Mouse (Mus musculus): ENCODE results near the gene Tubb3. TPM values are rescaled to one million over a fixed set of nuclear protein-coding genes. Genes with fewer than 3 reads are reported as not detected.
A peak's percentile ranks its signal among the peaks of the same experiment; 100 is the strongest.
"Not testable (repeated sequence)": the region's sequence is repeated elsewhere in the genome, so short reads cannot be mapped to it uniquely, and the experiment has no call there.

The Tubb3 gene
- total RNA-seq, 1 experiment from 2014 or later, result 0.89 TPM

GRCm38 (mm10) chr8:123426511-123427509, 15.6 kb downstream of the Tubb3 start:
- no peak for ATAC-seq (replicated peaks in 1 of 2; ENCODE audit: insufficient read depth in 1 of 2, low FRiP score in 2 of 2, low TSS enrichment in 1 of 2, low read depth in 1 of 2, poor library complexity in 2 of 2, severe bottlenecking in 2 of 2)

DNA sequence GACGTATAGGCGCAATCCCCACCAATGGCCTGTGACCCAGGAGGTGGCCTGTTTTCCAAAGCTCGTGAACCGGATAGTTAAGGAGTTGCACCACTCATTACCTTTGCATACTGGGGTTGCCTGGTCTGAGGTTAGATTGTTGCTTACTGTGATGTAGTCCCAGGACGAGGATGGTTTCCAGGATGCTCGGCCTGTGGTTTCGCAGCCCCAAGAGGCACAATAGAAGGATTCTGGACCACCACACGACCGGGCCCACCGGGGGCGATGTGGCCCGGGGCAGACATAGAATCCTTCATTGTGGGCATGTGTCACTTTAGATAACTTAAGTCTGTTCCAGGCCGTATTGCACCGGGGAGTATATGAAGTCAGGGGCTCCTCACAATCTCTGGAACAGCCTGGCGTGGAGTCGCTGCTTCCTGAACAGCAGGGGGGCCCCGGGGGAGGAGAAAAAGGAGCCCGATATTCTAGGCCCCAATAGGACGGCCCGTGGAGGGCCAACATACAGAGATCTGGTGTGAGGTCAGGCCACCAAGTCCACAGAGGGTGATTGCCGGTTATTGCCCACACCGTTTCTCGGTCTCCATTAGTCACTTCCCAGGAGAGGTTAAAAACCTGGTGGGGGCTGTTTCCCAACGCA, 16.5 kb downstream of the Tubb3 start:
- no peak for ATAC-seq (replicated peaks in 1 of 2; ENCODE audit: insufficient read depth in 1 of 2, low FRiP score in 2 of 2, low TSS enrichment in 1 of 2, low read depth in 1 of 2, poor library complexity in 2 of 2, severe bottlenecking in 2 of 2)

DNA sequence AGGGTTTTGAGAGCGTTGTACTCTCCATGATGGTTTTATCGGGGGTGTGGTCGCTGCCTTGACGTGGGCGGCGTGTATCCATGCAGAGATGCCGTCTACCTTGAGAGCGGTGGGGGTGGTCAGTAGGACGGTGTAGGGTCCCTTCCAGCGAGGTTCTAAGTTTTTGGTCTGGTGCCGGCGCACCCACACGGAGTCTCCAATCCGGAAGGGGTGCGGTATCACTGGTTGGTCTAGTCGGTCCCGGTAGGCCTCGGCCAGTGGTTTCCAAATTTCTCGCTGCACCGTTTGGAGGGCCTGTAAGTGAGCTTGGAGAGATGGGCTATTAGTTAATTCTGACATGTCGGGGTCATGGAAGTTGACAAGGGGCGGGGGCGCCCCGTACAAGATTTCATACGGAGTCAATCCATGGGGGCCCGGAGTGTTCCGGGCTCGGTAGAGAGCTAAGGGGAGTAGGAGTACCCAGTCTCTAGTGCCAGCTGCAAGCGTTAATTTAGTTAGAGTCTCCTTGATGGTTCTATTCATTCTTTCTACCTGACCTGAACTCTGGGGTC, 17.2 kb downstream of the Tubb3 start:
- ATAC-seq (replicated peaks in 1 of 2; ENCODE audit: insufficient read depth in 1 of 2, low FRiP score in 2 of 2, low TSS enrichment in 1 of 2, low read depth in 1 of 2, poor library complexity in 2 of 2, severe bottlenecking in 2 of 2), result no peak

DNA sequence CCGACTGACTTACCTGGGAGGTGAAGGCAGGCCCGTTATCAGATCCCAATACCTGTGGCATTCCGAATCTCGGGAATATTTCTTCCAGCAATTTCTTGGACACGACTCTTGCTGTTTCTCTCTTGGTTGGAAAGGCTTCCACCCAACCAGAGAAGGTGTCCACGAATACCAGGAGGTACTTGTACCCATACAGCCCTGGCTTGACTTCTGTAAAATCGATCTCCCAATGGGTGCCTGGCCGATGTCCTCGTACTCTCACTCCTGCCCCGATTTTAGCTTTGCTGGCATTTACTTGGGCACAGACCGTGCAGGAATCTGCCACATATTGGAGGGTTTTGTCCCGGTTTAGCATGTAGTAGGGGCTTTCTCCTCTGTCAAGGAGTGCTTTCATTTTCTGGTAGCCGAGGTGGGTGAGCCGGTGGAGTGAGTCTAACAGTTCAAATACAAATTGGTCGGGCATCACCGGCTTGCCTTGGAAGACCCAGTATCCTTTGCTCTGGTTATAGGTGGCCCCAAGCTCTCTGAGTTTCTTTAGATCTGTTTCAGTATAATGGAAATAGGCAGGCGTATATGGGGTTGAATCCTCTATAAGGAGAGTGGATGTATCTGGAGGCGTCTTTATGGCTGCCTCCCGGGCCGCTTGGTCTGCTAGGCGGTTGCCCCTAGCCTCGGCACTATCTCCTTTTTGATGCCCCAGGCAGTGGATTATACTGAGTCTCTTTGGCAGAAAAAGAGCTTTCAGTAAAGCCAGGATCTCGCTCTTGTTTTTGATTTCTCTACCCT, 17.9 kb downstream of the Tubb3 start:
- ATAC-seq (replicated peaks in 1 of 2; ENCODE audit: insufficient read depth in 1 of 2, low FRiP score in 2 of 2, low TSS enrichment in 1 of 2, low read depth in 1 of 2, poor library complexity in 2 of 2, severe bottlenecking in 2 of 2), result no peak

DNA sequence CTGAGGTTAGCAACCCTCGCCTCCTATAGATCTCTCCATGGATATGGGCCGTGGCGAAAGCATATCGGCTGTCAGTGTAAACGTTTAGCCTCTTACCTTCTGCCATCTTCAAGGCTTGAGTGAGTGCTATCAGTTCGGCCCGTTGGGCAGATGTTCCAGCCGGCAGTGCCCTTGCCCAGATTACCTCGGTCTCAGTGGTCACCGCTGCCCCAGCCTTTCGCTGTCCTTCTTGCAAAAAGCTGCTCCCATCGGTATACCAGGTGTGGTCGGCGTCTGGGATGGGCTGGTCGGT, 18.4 kb downstream of the Tubb3 start:
- ATAC-seq (replicated peaks in 1 of 2; ENCODE audit: insufficient read depth in 1 of 2, low FRiP score in 2 of 2, low TSS enrichment in 1 of 2, low read depth in 1 of 2, poor library complexity in 2 of 2, severe bottlenecking in 2 of 2), result not testable (repeated sequence)

DNA sequence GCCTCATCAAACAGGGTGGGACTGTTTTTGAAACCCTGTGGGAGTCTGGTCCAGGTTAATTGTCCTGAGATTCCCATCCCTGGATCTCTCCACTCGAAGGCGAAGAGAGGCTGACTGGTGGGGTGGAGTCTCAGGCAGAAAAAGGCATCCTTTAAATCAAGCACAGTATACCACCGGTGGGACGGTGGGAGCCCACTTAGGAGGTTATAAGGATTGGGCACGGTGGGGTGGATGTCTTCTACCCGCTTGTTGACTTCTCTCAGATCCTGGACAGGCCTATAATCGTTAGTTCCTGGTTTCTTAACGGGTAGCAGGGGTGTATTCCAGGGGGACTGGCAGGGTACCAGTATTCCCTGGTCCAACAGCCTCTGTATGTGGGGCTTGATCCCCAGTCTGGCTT, 19.7 kb downstream of the Tubb3 start:
- ATAC-seq (replicated peaks in 1 of 2; ENCODE audit: insufficient read depth in 1 of 2, low FRiP score in 2 of 2, low TSS enrichment in 1 of 2, low read depth in 1 of 2, poor library complexity in 2 of 2, severe bottlenecking in 2 of 2), result not testable (repeated sequence)

DNA sequence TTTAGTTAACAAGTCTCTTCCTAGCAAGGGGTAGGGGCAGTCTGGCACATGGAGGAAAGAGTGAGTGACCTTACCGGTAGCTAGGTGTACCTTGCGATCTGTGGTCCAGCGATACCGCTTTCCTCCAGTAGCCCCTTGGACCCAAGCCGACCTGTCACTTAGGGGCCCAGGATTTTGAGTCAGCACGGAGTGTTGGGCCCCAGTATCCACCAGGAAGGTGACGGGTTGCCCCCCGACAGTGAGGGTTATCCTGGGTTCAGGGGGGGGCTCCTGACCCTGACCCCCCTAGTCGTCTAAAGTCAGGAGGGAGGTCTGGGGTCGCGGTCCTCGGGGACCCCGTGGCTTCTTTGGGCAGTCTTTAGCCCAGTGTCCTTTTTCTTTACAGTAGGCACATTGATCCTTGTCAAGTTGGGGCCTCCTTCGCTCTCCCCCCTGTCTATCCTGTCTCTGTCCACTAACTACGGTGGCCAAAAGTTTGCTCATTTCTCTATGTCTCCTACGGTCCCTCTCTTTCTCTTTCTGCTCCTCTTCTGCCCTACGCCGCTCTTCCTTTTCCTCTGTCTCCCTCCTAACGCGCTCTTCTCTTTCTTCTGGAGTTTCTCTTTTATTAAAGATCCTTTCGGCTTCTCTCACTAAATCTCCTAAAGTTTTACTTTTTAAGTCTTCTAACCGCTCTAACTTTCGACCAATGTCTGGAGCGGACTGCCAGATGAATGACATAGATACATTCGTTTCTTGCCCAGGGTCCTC, 20.6 kb downstream of the Tubb3 start:
- no peak for ATAC-seq (replicated peaks in 1 of 2; ENCODE audit: insufficient read depth in 1 of 2, low FRiP score in 2 of 2, low TSS enrichment in 1 of 2, low read depth in 1 of 2, poor library complexity in 2 of 2, severe bottlenecking in 2 of 2)

GRCm38 (mm10) chr8:123432381-123432780, 21.2 kb downstream of the Tubb3 start:
- no peak for ATAC-seq (replicated peaks in 1 of 2; ENCODE audit: insufficient read depth in 1 of 2, low FRiP score in 2 of 2, low TSS enrichment in 1 of 2, low read depth in 1 of 2, poor library complexity in 2 of 2, severe bottlenecking in 2 of 2)

- not testable (repeated sequence) for ATAC-seq (replicated peaks in 1 of 2; ENCODE audit: insufficient read depth in 1 of 2, low FRiP score in 2 of 2, low TSS enrichment in 1 of 2, low read depth in 1 of 2, poor library complexity in 2 of 2, severe bottlenecking in 2 of 2)
Observed at GRCm38 (mm10) chr8:123433241-123433974, 22.2 kb downstream of the Tubb3 start.

- no peak for ATAC-seq (replicated peaks in 1 of 2; ENCODE audit: insufficient read depth in 1 of 2, low FRiP score in 2 of 2, low TSS enrichment in 1 of 2, low read depth in 1 of 2, poor library complexity in 2 of 2, severe bottlenecking in 2 of 2)
Observed at GRCm38 (mm10) chr8:123441788-123442187, 30.6 kb downstream of the Tubb3 start.

GRCm38 (mm10) chr8:123442351-123442750, 31.1 kb downstream of the Tubb3 start:
- no peak for ATAC-seq (replicated peaks in 1 of 2; ENCODE audit: insufficient read depth in 1 of 2, low FRiP score in 2 of 2, low TSS enrichment in 1 of 2, low read depth in 1 of 2, poor library complexity in 2 of 2, severe bottlenecking in 2 of 2)

GRCm38 (mm10) chr8:123442871-123443575, 31.8 kb downstream of the Tubb3 start:
- peak; percentile 92 to 93 for ATAC-seq (replicated peaks in 1 of 2; ENCODE audit: insufficient read depth in 1 of 2, low FRiP score in 2 of 2, low TSS enrichment in 1 of 2, low read depth in 1 of 2, poor library complexity in 2 of 2, severe bottlenecking in 2 of 2)

GRCm38 (mm10) chr8:123443576-123443921, 32.3 kb downstream of the Tubb3 start:
- 0 out of 4 replicates have a peak, but pooled peaks of 1 of the 2 experiments have one; percentile 0 for ATAC-seq (replicated peaks in 1 of 2; ENCODE audit: insufficient read depth in 1 of 2, low FRiP score in 2 of 2, low TSS enrichment in 1 of 2, low read depth in 1 of 2, poor library complexity in 2 of 2, severe bottlenecking in 2 of 2)

GRCm38 (mm10) chr8:123444131-123444530, 32.9 kb downstream of the Tubb3 start:
- no peak; a peak in 1 of 4 replicates for ATAC-seq (replicated peaks in 1 of 2; ENCODE audit: insufficient read depth in 1 of 2, low FRiP score in 2 of 2, low TSS enrichment in 1 of 2, low read depth in 1 of 2, poor library complexity in 2 of 2, severe bottlenecking in 2 of 2)

DNA sequence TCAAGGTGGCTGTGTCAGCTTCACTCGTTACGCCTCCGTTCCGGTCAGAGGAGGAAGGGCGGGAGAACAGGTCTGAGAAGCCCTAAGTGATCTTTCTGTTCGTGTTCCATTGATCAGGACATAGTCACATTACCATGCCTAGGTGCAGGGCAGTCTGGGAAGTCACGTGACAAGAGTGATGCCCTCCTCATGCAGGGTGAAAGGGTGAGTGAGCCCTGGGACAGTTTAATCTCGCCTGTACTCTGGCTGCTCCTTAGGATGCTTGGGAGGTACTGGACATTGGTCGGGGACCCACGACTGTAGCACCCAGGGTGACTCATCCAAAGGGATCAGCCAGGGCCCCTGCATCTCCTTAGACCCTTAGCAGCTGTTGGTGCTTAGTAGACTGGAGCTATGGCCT, 34.8 kb downstream of the Tubb3 start:
- no peak for ATAC-seq (replicated peaks in 1 of 2; ENCODE audit: insufficient read depth in 1 of 2, low FRiP score in 2 of 2, low TSS enrichment in 1 of 2, low read depth in 1 of 2, poor library complexity in 2 of 2, severe bottlenecking in 2 of 2)

GRCm38 (mm10) chr8:123446799-123447198, 35.6 kb downstream of the Tubb3 start:
- ATAC-seq (replicated peaks in 1 of 2; ENCODE audit: insufficient read depth in 1 of 2, low FRiP score in 2 of 2, low TSS enrichment in 1 of 2, low read depth in 1 of 2, poor library complexity in 2 of 2, severe bottlenecking in 2 of 2), result no peak

Measured in hematopoietic stem cell, adult 5-6 weeks (primary cell).